In genomic region chr2:155818596-155819391, GRCm38 (mm10) we compare ENCODE assay signal across 8 mouse cellular contexts. TPM values are rescaled to one million over a fixed set of nuclear protein-coding genes. Genes with fewer than 3 reads are reported as not detected.
DNase-seq lines count a peak whose midpoint lies in the region; ATAC-seq lines count a peak whose summit lies in the region.

No protein-coding gene starts in this region.

- peak overlapping the region; percentile 40 for H3K4me3 ChIP-seq in forebrain, embryonic 11.5 days (ENCODE audit: low read depth, low read length)
- H3K4me3 ChIP-seq in heart, embryonic 16.5 days (ENCODE audit: low read length): peak overlapping the region; percentile 87
- H3K4me3 ChIP-seq in liver, embryonic 15.5 days (replicated peaks): peak overlapping the region; percentile 92
- H3K4me3 ChIP-seq in neural tube, embryonic 12.5 days: peak overlapping the region; percentile 46

- DNase-seq in CD8-positive naive resting alpha-beta T cell, adult 2 months (ENCODE audit: low read depth in 2 of 2, low spot score in 2 of 2): peak; percentile 88 to 94
- DNase-seq in c-Kit-positive CD71-negative TER-119-negative erythroid progenitor cells, embryonic 14.5 days (ENCODE audit: low read depth): peak; percentile 87
- DNase-seq in forebrain, embryonic 11.5 days (ENCODE audit: low spot score): peak; percentile 91
- DNase-seq in kidney, postnatal 36 days: peak; percentile 97 to 98
- DNase-seq in telencephalon, adult 2 months (ENCODE audit: low read depth, low spot score): peak; percentile 92

- peak overlapping the region; percentile 63; the same call in 1 of the 2 replicates for H3K27ac ChIP-seq in forebrain, embryonic 11.5 days (ENCODE audit: low read depth, low read length)
- H3K27ac ChIP-seq in heart, embryonic 16.5 days (ENCODE audit: low read length): peak overlapping the region; percentile 83
- H3K27ac ChIP-seq in liver, embryonic 15.5 days (replicated peaks): peak overlapping the region; percentile 81
- H3K27ac ChIP-seq in neural tube, embryonic 12.5 days: peak overlapping the region; percentile 33; the same call in 1 of the 2 replicates

- H3K4me2 ChIP-seq in forebrain, embryonic 11.5 days (ENCODE audit: low read depth, low read length, severe bottlenecking): peak overlapping the region; percentile 59
- H3K4me2 ChIP-seq in heart, embryonic 16.5 days (ENCODE audit: low read depth, low read length): peak overlapping the region; percentile 72
- H3K4me2 ChIP-seq in liver, embryonic 15.5 days: peak overlapping the region; percentile 98
- peak overlapping the region; percentile 77 for H3K4me2 ChIP-seq in neural tube, embryonic 12.5 days (replicated peaks)

- H3K36me3 ChIP-seq in forebrain, embryonic 11.5 days (ENCODE audit: control insufficient read depth, insufficient read depth, low read length): peaks cover 4% of the 10 kb centered on the region; the same call in 1 of the 2 replicates
- peaks cover 35% of the 10 kb centered on the region for H3K36me3 ChIP-seq in heart, embryonic 16.5 days (ENCODE audit: control insufficient read depth, insufficient read depth)
- H3K36me3 ChIP-seq in liver, embryonic 15.5 days (replicated peaks): peaks cover 43% of the 10 kb centered on the region
- H3K36me3 ChIP-seq in neural tube, embryonic 12.5 days: peaks cover 43% of the 10 kb centered on the region

- peak overlapping the region; percentile 59 for H3K9ac ChIP-seq in forebrain, embryonic 11.5 days (ENCODE audit: low read length)
- peak overlapping the region; percentile 94 for H3K9ac ChIP-seq in heart, embryonic 16.5 days (ENCODE audit: low read length)
- H3K9ac ChIP-seq in liver, embryonic 15.5 days: peak overlapping the region; percentile 78
- peak overlapping the region; percentile 75 for H3K9ac ChIP-seq in neural tube, embryonic 12.5 days

- no peaks in the 10 kb centered on the region for H3K4me1 ChIP-seq in forebrain, embryonic 11.5 days (replicated peaks; ENCODE audit: control insufficient read depth, insufficient read depth, low read length)
- peaks cover 11% of the 10 kb centered on the region for H3K4me1 ChIP-seq in heart, embryonic 16.5 days (ENCODE audit: control insufficient read depth, insufficient read depth, low read length)
- H3K4me1 ChIP-seq in liver, embryonic 15.5 days (replicated peaks): peaks cover 32% of the 10 kb centered on the region
- peaks cover 24% of the 10 kb centered on the region for H3K4me1 ChIP-seq in neural tube, embryonic 12.5 days

- 4% methylated on average over 37 of the region's 37 CpGs for WGBS in forebrain, embryonic 11.5 days
- under 1% methylated on average over 37 of the region's 37 CpGs for WGBS in heart, embryonic 16.5 days
- under 1% methylated on average over 37 of the region's 37 CpGs for WGBS in liver, embryonic 15.5 days (ENCODE audit: insufficient replicate concordance)
- 3% methylated on average over 37 of the region's 37 CpGs for WGBS in neural tube, embryonic 12.5 days

- H3K9me3 ChIP-seq in forebrain, embryonic 11.5 days (ENCODE audit: control insufficient read depth, low read length): no peaks in the 10 kb centered on the region
- no peaks in the 10 kb centered on the region for H3K9me3 ChIP-seq in heart, embryonic 16.5 days (replicated peaks; ENCODE audit: control insufficient read depth, low read length)
- no peaks in the 10 kb centered on the region for H3K9me3 ChIP-seq in liver, embryonic 15.5 days (replicated peaks)
- no peaks in the 10 kb centered on the region for H3K9me3 ChIP-seq in neural tube, embryonic 12.5 days

- peak; percentile 95 for ATAC-seq in forebrain, embryonic 11.5 days (replicated peaks; ENCODE audit: low FRiP score)
- ATAC-seq in heart, embryonic 16.5 days (replicated peaks; ENCODE audit: extremely low read depth, insufficient read depth, low FRiP score): peak; percentile 97
- peak; percentile 96 for ATAC-seq in liver, embryonic 15.5 days (ENCODE audit: insufficient read depth)
- peak; percentile 92 for ATAC-seq in neural tube, embryonic 12.5 days (ENCODE audit: low FRiP score, low read depth)

- no peaks in the 10 kb centered on the region for H3K27me3 ChIP-seq in forebrain, embryonic 11.5 days (ENCODE audit: control insufficient read depth, insufficient read depth, low read length)
- no peaks in the 10 kb centered on the region for H3K27me3 ChIP-seq in heart, embryonic 16.5 days (ENCODE audit: control insufficient read depth, insufficient read depth, low read length)
- no peaks in the 10 kb centered on the region for H3K27me3 ChIP-seq in liver, embryonic 15.5 days
- H3K27me3 ChIP-seq in neural tube, embryonic 12.5 days (replicated peaks): no peaks in the 10 kb centered on the region

RNA-seq across cellular contexts. Expression of gene BC029722, which starts 0.4 kb away (rescaled TPM):
- polyA plus RNA-seq in forebrain, embryonic 11.5 days (2014; fragmentation: Nextera tagmentation; extraction: Ambion mirVana): 6.9 and 8.0 TPM in 2 replicates
- polyA plus RNA-seq in heart, embryonic 16.5 days (2015; fragmentation: Nextera tagmentation; extraction: Ambion mirVana): 17.4 and 17.7 TPM in 2 replicates
- polyA plus RNA-seq in liver, embryonic 15.5 days (2015; fragmentation: Nextera tagmentation; extraction: Ambion mirVana): 4.9 and 5.6 TPM in 2 replicates
- polyA plus RNA-seq in neural tube, embryonic 12.5 days (2016; fragmentation: Nextera tagmentation; extraction: Ambion mirVana): 20.8 and 23.7 TPM in 2 replicates

RNA-seq across cellular contexts. Expression of gene Eif6, which starts 7.9 kb away (rescaled TPM):
- polyA plus RNA-seq in forebrain, embryonic 11.5 days (2014; fragmentation: Nextera tagmentation; extraction: Ambion mirVana): 164 and 198 TPM in 2 replicates
- polyA plus RNA-seq in heart, embryonic 16.5 days (2015; fragmentation: Nextera tagmentation; extraction: Ambion mirVana): 125 and 140 TPM in 2 replicates
- polyA plus RNA-seq in liver, embryonic 15.5 days (2015; fragmentation: Nextera tagmentation; extraction: Ambion mirVana): 131 and 135 TPM in 2 replicates
- 173 and 177 TPM in 2 replicates for polyA plus RNA-seq in neural tube, embryonic 12.5 days (2016; fragmentation: Nextera tagmentation; extraction: Ambion mirVana)

RNA-seq across cellular contexts. Expression of gene Fam83c, which starts 15.9 kb away (rescaled TPM):
- polyA plus RNA-seq in forebrain, embryonic 11.5 days (2014; fragmentation: Nextera tagmentation; extraction: Ambion mirVana): 0.23 and 0.39 TPM in 2 replicates
- 0.05 and 0.07 TPM in 2 replicates for polyA plus RNA-seq in heart, embryonic 16.5 days (2015; fragmentation: Nextera tagmentation; extraction: Ambion mirVana)
- 0.07 and 0.09 TPM in 2 replicates for polyA plus RNA-seq in liver, embryonic 15.5 days (2015; fragmentation: Nextera tagmentation; extraction: Ambion mirVana)
- 0.63 TPM in 2 replicates for polyA plus RNA-seq in neural tube, embryonic 12.5 days (2016; fragmentation: Nextera tagmentation; extraction: Ambion mirVana)

RNA-seq across cellular contexts. Expression of gene Mmp24, which starts 43.7 kb away (rescaled TPM):
- 1.0 and 2.0 TPM in 2 replicates for polyA plus RNA-seq in forebrain, embryonic 11.5 days (2014; fragmentation: Nextera tagmentation; extraction: Ambion mirVana)
- 0.04 TPM in 1 of 2 replicates, not detected in the other for polyA plus RNA-seq in heart, embryonic 16.5 days (2015; fragmentation: Nextera tagmentation; extraction: Ambion mirVana)
- 0.03 TPM in 1 of 2 replicates, not detected in the other for polyA plus RNA-seq in liver, embryonic 15.5 days (2015; fragmentation: Nextera tagmentation; extraction: Ambion mirVana)
- polyA plus RNA-seq in neural tube, embryonic 12.5 days (2016; fragmentation: Nextera tagmentation; extraction: Ambion mirVana): 7.3 and 8.8 TPM in 2 replicates

Comparison
In these comparisons a context has a peak if more than half of its experiments do, and no peak if none do; other contexts are left out.
1. Peak in every context shown above with its lines: DNase-seq, ATAC-seq, H3K4me3 ChIP-seq and H3K27ac ChIP-seq.
2. H3K27ac ChIP-seq: peak in every context shown above with its lines; median percentile 83 in heart, embryonic 16.5 days; 81 in liver, embryonic 15.5 days; 63 in forebrain, embryonic 11.5 days; 33 in neural tube, embryonic 12.5 days.
3. H3K4me3 ChIP-seq: peak in every context shown above with its lines; median percentile 92 in liver, embryonic 15.5 days; 87 in heart, embryonic 16.5 days; 46 in neural tube, embryonic 12.5 days; 40 in forebrain, embryonic 11.5 days.